Mouse (Mus musculus) spleen, adult 2 months (tissue): Measurements from ENCODE around the gene Mrgprf.

Experiments used
- CTCF ChIP-seq: fragments of 200-500 bp; IDR thresholded peaks from 2 replicates; pipeline ENCODE4 v1.5.1; 2011; ENCODE audit warnings: mild to moderate bottlenecking, inconsistent platforms; ENCODE audit not compliant: insufficient read depth, insufficient read length, insufficient replicate concordance; ENCODE audit errors: extremely low read depth
- POLR2A ChIP-seq: fragments of 200-500 bp; IDR thresholded peaks from 2 replicates; pipeline ENCODE4 v1.6.1; 2011; ENCODE audit warnings: low read depth, low read length, inconsistent platforms

- TF ChIP-seq POLR2A, result no peak
- no peak for TF ChIP-seq CTCF
Measured at GRCm38 (mm10) chr7:145333936-145334335, 33.3 kb downstream of the Mrgprf start.
